Mouse (Mus musculus): ENCODE measurements around the gene Nags. TPM values are rescaled to one million over a fixed set of nuclear protein-coding genes. Genes with fewer than 3 reads are reported as not detected.

Nags gene
- polyA plus RNA-seq (2016; fragmentation: Nextera tagmentation; extraction: Ambion mirVana) = not detected in 2 replicates

DNA sequence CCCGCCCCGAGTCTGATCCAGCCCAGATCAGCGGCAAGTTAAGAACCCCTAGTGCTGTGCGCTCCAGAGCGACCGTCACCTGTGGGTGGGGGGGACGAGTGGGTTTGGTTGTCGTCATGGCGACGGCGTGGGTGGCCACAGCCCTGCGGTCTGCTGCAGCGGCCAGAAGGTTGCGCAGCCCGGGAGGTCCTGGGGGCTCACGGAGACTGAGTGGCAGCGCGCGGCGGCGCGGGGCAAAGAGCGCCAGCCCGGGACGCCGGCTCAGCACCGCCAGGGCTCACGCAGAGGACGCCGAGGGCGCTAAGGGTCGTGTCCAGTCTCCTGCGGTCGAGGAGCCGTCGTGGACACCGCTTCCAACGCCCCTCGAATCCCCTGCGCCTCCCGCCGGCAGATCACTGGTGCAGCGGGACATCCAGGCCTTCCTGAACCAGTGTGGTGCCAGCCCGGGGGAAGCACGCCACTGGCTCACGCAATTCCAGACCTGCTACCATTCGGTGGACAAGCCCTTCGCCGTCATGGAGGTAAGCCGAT is at the start of gene Nags:
Gene Nags, plus strand, starts transcription at position 43 of the 531 bp plus-strand sequence.
- Histone ChIP-seq H3K27ac (replicated peaks) (no peak within 1 kb of the TSS; the same call in 1 of the 2 replicates), H3K9me3 (no peaks in the 10 kb centered on the region), H3K4me1 (peaks cover 31% of the 10 kb centered on the region), H3K36me3 (replicated peaks) (no peaks in the 10 kb centered on the region), H3K4me3 (peak within 1 kb of the TSS; percentile 53), H3K27me3 (replicated peaks; ENCODE audit: low read depth, poor library complexity, severe bottlenecking) (peaks cover 83% of the 10 kb centered on the region)
- peak; percentile 57 for DNase-seq (ENCODE audit: low spot score)
- WGBS = 1% methylated on average over 50 of the region's 50 CpGs

DNA sequence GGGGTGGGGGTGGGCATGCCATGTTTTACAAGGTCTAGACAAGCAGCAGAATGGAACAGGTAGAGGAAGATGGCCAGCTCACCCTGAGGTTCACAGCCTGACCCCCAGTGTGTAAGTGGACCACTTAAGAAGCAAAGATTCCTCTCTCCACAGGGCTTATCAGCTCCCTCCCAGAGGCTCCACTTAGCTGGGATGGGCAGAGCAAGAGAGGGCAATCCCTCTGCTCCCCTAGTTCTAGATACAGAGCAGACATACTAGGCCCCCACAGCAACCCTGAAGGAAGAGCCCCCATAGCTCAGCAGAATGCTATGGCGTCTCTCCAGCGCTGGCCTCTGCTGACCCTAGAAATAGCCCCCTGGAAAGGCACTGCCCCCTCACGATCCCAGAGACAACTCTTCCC is 49.6 kb upstream of the Nags start:
- DNase-seq (ENCODE audit: low spot score) = no peak
- peaks cover 24% of the 10 kb centered on the region for H3K4me1 ChIP-seq
- no peak overlapping the region; the same call in 1 of the 2 replicates for H3K27ac ChIP-seq (replicated peaks)
- H3K27me3 ChIP-seq (replicated peaks; ENCODE audit: low read depth, poor library complexity, severe bottlenecking) = peaks cover 45% of the 10 kb centered on the region
- WGBS = 79% methylated on average over 3 of the region's 3 CpGs
- H3K9me3 ChIP-seq = no peaks in the 10 kb centered on the region
- H3K4me3 ChIP-seq = no peak overlapping the region
- H3K36me3 ChIP-seq (replicated peaks) = no peaks in the 10 kb centered on the region

DNA sequence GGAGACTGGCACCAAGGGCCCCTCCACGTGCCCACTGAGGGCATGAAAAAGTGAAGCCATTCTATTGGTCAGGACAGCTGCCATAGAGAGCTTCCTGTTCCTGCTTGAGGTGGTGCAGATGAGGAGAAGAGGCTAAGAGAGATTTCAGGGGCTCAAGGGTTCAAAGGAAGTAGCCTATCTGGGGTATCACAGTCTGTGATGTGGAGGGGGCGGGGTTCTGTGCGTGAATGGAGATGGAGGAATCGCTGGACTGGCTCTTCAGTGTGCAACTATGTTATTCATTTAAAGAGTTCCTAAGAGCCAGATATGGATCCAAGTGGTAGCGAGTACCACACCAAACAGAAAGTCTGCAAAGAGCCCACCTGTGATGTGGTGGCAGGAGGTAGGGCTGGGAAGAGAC is 48.9 kb upstream of the Nags start:
- H3K27ac ChIP-seq (replicated peaks) = peak overlapping the region; percentile 78
- H3K4me3 ChIP-seq = peak overlapping the region; percentile 48
- no peaks in the 10 kb centered on the region for H3K36me3 ChIP-seq (replicated peaks)
- H3K4me1 ChIP-seq = peaks cover 24% of the 10 kb centered on the region
- H3K27me3 ChIP-seq (replicated peaks; ENCODE audit: low read depth, poor library complexity, severe bottlenecking) = peaks cover 51% of the 10 kb centered on the region
- 75% methylated on average over 5 of the region's 5 CpGs for WGBS
- DNase-seq (ENCODE audit: low spot score) = no peak
- H3K9me3 ChIP-seq = no peaks in the 10 kb centered on the region

DNA sequence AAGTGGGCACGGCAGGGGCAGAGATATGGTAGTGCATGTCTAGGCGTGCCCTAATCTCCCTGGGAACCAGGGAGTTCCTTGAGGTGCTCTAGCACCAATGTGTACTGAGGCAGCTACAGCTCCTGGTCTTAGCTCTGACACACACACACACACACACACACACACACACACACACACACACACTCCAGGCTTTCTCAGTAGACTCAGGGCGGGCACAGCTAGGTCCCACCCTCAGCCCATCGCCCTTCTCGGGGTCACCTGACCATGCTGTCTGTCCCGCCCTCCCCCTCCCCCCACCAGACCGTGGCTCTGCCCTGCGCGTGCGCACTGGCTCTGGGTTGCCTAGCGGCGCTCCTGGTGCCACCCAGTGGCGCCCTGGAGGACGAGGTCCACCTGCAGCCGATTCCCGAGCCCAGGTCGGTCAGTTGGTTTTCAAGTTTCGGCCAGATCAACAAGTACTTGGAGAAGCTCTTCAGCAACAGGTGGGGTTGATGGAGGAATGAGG is 48.4 kb upstream of the Nags start:
- Histone ChIP-seq H3K4me1 (peaks cover 29% of the 10 kb centered on the region), H3K27me3 (replicated peaks; ENCODE audit: low read depth, poor library complexity, severe bottlenecking) (peaks cover 51% of the 10 kb centered on the region), H3K9me3 (no peaks in the 10 kb centered on the region), H3K36me3 (replicated peaks) (no peaks in the 10 kb centered on the region), H3K4me3 (peak overlapping the region; percentile 48), H3K27ac (replicated peaks) (peak overlapping the region; percentile 78)
- DNase-seq (ENCODE audit: low spot score) = peak; percentile 97
- WGBS = 7% methylated on average over 17 of the region's 18 CpGs

DNA sequence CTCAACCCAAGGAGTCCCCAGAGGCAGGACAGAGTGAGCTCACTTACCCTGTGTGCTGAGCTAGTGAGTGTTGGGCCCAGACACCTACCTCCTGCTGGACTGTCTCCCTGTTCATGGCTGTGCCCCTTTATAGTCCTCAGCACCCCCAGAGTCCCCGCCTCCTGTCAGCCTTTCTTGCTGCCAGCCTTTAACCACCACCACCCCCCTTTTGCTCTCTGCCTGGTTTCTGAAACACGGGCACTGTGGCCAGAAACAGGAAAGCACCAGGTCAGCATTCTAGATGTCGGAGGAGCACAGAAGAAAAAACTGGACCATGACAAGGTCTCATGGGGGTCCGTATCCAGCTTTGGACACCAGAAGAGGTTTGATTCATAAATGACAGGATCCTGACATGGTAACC is 44.1 kb upstream of the Nags start, which contains the start of gene Ppy:
Gene Ppy, minus strand, starts transcription at position 101 of the 400 bp plus-strand sequence.
- peaks cover 32% of the 10 kb centered on the region for H3K4me1 ChIP-seq
- no peaks in the 10 kb centered on the region for H3K36me3 ChIP-seq (replicated peaks)
- no peak within 1 kb of the TSS for H3K27ac ChIP-seq (replicated peaks)
- H3K9me3 ChIP-seq = no peaks in the 10 kb centered on the region
- no peak for DNase-seq (ENCODE audit: low spot score)
- H3K27me3 ChIP-seq (replicated peaks; ENCODE audit: low read depth, poor library complexity, severe bottlenecking) = peaks cover 85% of the 10 kb centered on the region
- no peak within 1 kb of the TSS for H3K4me3 ChIP-seq
- WGBS = 80% methylated on average over 4 of the region's 4 CpGs

DNA sequence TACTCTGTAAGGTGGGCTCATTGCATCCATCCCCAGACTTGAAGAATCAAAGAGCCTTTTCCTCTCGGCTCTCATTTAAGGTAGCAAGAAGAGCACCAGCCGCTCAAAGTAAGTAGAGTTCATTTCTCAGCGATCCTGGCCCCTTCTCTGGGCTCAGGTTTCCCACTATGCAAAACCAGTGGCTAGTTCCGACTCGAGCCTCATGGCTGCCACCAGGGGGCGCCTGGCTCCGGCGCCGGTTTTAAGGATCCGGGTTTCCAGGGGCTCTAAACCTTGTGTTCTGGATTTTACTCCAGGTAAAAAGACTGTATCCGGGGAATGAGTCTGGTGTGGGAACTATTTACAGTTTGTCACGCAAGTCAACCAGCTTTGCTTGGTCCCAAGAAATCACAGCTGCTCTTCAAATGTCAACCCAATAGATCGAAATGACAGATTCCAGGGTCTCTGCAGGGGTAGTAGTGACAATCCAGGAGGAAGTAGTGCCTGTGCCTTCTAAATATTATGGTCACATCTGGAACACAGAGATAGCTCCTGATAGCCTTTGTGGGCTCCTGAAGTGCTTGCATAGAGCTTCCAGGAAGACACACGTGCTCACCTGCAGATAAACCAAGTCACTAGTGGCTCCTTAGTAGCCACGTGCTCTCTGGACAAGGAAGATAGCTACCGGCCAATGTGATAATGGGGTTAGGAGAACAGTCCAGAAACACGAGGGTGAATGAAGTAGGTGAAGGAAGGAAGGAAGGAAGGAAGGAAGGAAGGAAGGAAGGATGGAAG is 42.6 kb upstream of the Nags start:
- Histone ChIP-seq H3K4me3 (peak overlapping the region; percentile 19; the same call in 1 of the 2 replicates), H3K27me3 (replicated peaks; ENCODE audit: low read depth, poor library complexity, severe bottlenecking) (peaks cover 96% of the 10 kb centered on the region), H3K9me3 (no peaks in the 10 kb centered on the region), H3K36me3 (replicated peaks) (no peaks in the 10 kb centered on the region), H3K4me1 (peaks cover 28% of the 10 kb centered on the region), H3K27ac (replicated peaks) (no peak overlapping the region)
- WGBS = 19% methylated on average over 17 of the region's 17 CpGs
- peak; percentile 86 for DNase-seq (ENCODE audit: low spot score)

DNA sequence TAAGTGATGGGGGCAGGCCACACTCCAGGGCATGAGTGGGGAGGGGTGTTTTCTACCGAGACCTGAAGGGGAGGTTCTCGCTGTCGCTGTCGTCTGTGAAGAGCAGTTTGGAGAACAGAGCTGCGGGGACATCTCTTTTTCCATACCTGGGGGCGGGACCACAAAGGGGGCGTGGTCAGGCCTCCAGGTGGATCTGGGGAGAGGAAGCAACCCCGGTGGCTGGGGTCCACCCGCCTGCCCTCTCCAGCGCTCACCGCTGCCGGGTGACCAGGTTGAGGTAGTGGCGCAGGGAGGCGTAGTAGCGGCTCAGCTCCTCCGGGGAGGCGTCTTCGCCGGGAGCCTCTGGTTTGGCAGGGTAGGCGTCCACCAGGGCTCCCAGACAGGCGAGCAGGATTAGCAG is 38.4 kb upstream of the Nags start:
- WGBS = 3% methylated on average over 21 of the region's 21 CpGs
- Histone ChIP-seq H3K4me1 (peaks cover 27% of the 10 kb centered on the region), H3K27me3 (replicated peaks; ENCODE audit: low read depth, poor library complexity, severe bottlenecking) (peaks cover 88% of the 10 kb centered on the region), H3K4me3 (peak overlapping the region; percentile 45), H3K36me3 (replicated peaks) (no peaks in the 10 kb centered on the region), H3K27ac (replicated peaks) (no peak overlapping the region), H3K9me3 (no peaks in the 10 kb centered on the region)
- DNase-seq (ENCODE audit: low spot score) = peak; percentile 41

DNA sequence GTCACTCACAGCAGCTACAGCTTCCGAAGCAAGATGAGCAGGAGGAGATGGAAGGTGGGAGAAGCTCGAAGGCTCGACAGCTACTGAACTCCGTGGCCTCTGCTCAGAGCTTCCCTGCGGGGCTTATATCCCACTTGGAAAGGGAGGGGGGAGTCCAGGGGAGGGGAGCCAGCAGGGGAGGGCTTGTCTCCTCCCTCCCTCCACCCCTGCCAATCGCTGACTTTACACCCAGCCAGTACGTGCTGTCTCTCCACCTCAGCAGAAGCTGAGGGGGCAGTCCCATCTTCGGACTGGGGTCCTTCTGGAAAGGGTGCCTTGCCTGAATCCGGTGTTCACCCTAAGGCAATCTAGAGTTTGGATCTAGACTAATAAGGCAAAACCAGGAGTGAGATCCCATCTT is 37.6 kb upstream of the Nags start, which contains the start of gene Pyy:
Gene Pyy, minus strand, starts transcription at position 101 of the 400 bp plus-strand sequence.
- WGBS = 12% methylated on average over 9 of the region's 9 CpGs
- H3K4me3 ChIP-seq = peak within 1 kb of the TSS; percentile 45
- no peak for DNase-seq (ENCODE audit: low spot score)
- no peak within 1 kb of the TSS; the same call in none of the 2 replicates for H3K27ac ChIP-seq (replicated peaks)
- no peaks in the 10 kb centered on the region for H3K36me3 ChIP-seq (replicated peaks)
- no peaks in the 10 kb centered on the region for H3K9me3 ChIP-seq
- peaks cover 83% of the 10 kb centered on the region for H3K27me3 ChIP-seq (replicated peaks; ENCODE audit: low read depth, poor library complexity, severe bottlenecking)
- peaks cover 19% of the 10 kb centered on the region for H3K4me1 ChIP-seq

DNA sequence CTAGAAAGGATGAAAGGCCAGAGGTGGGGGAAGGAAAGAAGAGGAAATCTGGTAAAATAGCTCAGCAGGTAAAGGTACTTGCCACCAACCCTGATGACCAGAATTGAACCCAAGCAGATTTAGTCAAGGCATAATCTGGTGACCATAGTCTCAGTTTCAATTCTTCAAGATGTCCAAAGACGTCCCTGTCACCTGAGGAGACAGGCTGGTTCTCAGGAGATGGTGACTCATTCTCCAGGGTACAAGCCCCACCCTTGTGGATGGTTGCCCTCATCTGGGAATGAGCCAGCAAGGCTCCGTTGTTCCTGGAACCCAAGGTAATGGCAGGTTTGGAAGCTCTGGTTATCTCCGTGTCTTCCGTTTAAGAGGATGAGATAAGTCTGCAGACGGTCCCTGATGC is 33.7 kb upstream of the Nags start:
- Histone ChIP-seq H3K4me3 (no peak overlapping the region), H3K4me1 (peaks cover 15% of the 10 kb centered on the region), H3K36me3 (replicated peaks) (no peaks in the 10 kb centered on the region), H3K27ac (replicated peaks) (no peak overlapping the region), H3K27me3 (replicated peaks; ENCODE audit: low read depth, poor library complexity, severe bottlenecking) (peaks cover 45% of the 10 kb centered on the region), H3K9me3 (no peaks in the 10 kb centered on the region)
- no peak for DNase-seq (ENCODE audit: low spot score)
- 86% methylated on average over 5 of the region's 5 CpGs for WGBS

DNA sequence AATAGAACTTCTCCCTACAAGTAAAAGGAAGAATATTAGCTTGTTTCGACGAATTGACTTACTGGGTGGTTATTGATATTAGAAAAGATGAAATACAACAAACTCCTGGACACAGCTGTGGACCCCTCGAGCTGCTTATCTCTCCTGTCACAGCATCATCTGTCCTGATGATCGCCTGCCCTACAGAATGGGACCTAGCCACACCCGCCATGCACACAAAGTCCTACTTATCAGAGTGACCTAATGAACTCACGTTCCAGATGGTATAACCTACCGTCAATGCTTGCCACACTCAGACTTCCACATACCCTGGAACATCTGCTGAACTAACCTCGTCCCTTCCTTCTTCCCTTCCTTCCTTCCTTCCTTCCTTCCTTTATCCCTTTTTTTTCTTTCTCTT is 29.1 kb upstream of the Nags start:
- no peaks in the 10 kb centered on the region for H3K4me1 ChIP-seq
- peaks cover 4% of the 10 kb centered on the region; the same call in 1 of the 2 replicates for H3K9me3 ChIP-seq
- H3K27ac ChIP-seq (replicated peaks) = no peak overlapping the region
- no peaks in the 10 kb centered on the region for H3K36me3 ChIP-seq (replicated peaks)
- H3K27me3 ChIP-seq (replicated peaks; ENCODE audit: low read depth, poor library complexity, severe bottlenecking) = 0 out of 2 replicates have a peak, but pooled peaks cover 4% of the 10 kb centered on the region
- H3K4me3 ChIP-seq = no peak overlapping the region
- no peak for DNase-seq (ENCODE audit: low spot score)
- 75% methylated on average over 8 of the region's 8 CpGs for WGBS

DNA sequence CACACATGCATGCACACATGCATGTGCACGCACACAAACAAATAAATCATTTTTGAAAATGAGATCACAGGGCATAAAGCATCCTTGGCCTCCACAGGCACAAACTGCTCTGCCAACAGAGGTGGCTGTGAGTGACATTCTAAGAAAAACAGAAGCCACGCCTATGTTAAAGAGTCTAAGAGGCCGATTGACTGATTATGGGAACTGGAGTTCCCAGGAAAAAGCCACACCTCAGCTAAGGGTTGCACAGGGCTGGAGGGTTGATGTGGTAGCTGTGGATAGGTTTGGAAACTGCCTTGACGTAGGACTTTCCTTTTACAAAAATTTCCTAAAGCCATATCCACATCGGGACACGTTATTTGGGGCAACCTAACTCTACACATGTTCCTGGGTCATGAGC is 27.9 kb upstream of the Nags start:
- peaks cover 4% of the 10 kb centered on the region; the same call in 1 of the 2 replicates for H3K9me3 ChIP-seq
- H3K36me3 ChIP-seq (replicated peaks) = no peaks in the 10 kb centered on the region
- H3K4me1 ChIP-seq = no peaks in the 10 kb centered on the region
- H3K27me3 ChIP-seq (replicated peaks; ENCODE audit: low read depth, poor library complexity, severe bottlenecking) = no peaks in the 10 kb centered on the region
- no peak overlapping the region for H3K27ac ChIP-seq (replicated peaks)
- DNase-seq (ENCODE audit: low spot score) = no peak
- 80% methylated on average over 6 of the region's 6 CpGs for WGBS
- H3K4me3 ChIP-seq = no peak overlapping the region

DNA sequence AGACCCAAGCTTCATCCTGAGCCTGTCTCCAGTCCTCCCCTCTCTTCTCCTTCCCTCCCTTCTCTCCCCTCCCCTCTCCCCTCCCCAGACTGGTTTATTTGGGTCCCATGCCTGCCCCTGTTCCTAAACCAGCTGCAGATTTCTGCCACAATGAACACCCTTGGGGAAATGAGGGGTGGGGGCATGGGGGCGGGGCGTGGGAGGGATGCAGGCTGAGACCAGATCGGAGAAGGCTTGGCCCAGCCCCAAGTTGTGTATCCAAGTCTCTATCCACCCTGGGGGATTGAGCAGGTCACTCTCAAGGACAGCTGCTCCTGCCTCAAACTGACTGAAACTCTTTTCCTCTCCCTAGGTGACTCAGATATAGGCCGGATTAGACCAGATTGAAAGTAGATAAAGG is 10.8 kb upstream of the Nags start:
- Histone ChIP-seq H3K4me1 (peaks cover 23% of the 10 kb centered on the region), H3K27ac (replicated peaks) (no peak overlapping the region), H3K4me3 (no peak overlapping the region), H3K36me3 (replicated peaks) (no peaks in the 10 kb centered on the region), H3K9me3 (no peaks in the 10 kb centered on the region), H3K27me3 (replicated peaks; ENCODE audit: low read depth, poor library complexity, severe bottlenecking) (peaks cover 40% of the 10 kb centered on the region)
- 30% methylated on average over 4 of the region's 4 CpGs for WGBS
- no peak for DNase-seq (ENCODE audit: low spot score)

Measured in embryonic facial prominence, embryonic 10.5 days (tissue).